Mouse (Mus musculus) regulatory T cell (primary cell): ENCODE results near the gene Ddx39b.

ENCODE experiments used
- in situ Hi-C: fragments of 300-600 bp; cut with MboI, MseI; formaldehyde crosslinking; loops from one replicate; pipeline ENCODE4 v1.15.1; 2025; ENCODE audit warnings: high pct_unique_total_duplicates

Gene Ddx39b

GRCm38 (mm10) chr17:35218516-35219193, 22.9 kb upstream of the Ddx39b start:
- in situ Hi-C loops: no loop called here

- in situ Hi-C loops: no loop called here
Observed at GRCm38 (mm10) chr17:35219601-35220041, 21.9 kb upstream of the Ddx39b start.

GRCm38 (mm10) chr17:35220156-35220952, 21.2 kb upstream of the Ddx39b start, which contains the start of gene Gm16181:
TSS of gene Gm16181 (plus strand) at chr17:35220834.
- in situ Hi-C loops: no loop called here

- in situ Hi-C loops: no loop called here
Observed at GRCm38 (mm10) chr17:35222299-35222698, 19.2 kb upstream of the Ddx39b start.

- in situ Hi-C loops: no loop called here
Observed at GRCm38 (mm10) chr17:35224641-35225040, 16.9 kb upstream of the Ddx39b start.

GRCm38 (mm10) chr17:35225456-35225855, 16.1 kb upstream of the Ddx39b start:
- in situ Hi-C loops: no loop called here

- in situ Hi-C loops: no loop called here
Observed at GRCm38 (mm10) chr17:35226561-35227046, 14.9 kb upstream of the Ddx39b start.

- in situ Hi-C loops: loop anchor here (5.0 to 10.0 kb wide), 2 partner anchors 64 to 186 kb away; partner anchors contain the start of genes Clic1 and Msh5
Observed at GRCm38 (mm10) chr17:35231022-35231421, 10.5 kb upstream of the Ddx39b start.

- in situ Hi-C loops: loop anchor here (5.0 to 10.0 kb wide), 2 partner anchors 65 to 187 kb away; partner anchors contain the start of genes Clic1 and Msh5
Observed at GRCm38 (mm10) chr17:35232043-35232442, 9.5 kb upstream of the Ddx39b start.

GRCm38 (mm10) chr17:35232659-35233058, 8.9 kb upstream of the Ddx39b start:
- in situ Hi-C loops: loop anchor here (5.0 to 10.0 kb wide), 2 partner anchors 65 to 188 kb away; partner anchors contain the start of genes Clic1 and Msh5

GRCm38 (mm10) chr17:35233114-35233980, 8.2 kb upstream of the Ddx39b start, which contains the start of gene Atp6v1g2:
TSS of gene Atp6v1g2 (plus strand) at chr17:35233660.
- in situ Hi-C loops: loop anchor here (5.0 to 10.0 kb wide), 2 partner anchors 66 to 189 kb away; partner anchors contain the start of genes Clic1 and Msh5

- in situ Hi-C loops: loop anchor here (5.0 to 10.0 kb wide), 2 partner anchors 67 to 189 kb away; partner anchors contain the start of genes Clic1 and Msh5
Observed at GRCm38 (mm10) chr17:35234090-35234489, 7.5 kb upstream of the Ddx39b start.

- in situ Hi-C loops: loop anchor here (5.0 to 10.0 kb wide), 2 partner anchors 68 to 190 kb away; partner anchors contain the start of genes Clic1 and Msh5
Observed at GRCm38 (mm10) chr17:35234903-35235302, 6.6 kb upstream of the Ddx39b start.

- in situ Hi-C loops: loop anchor here (10.0 kb wide), 1 partner anchor 191 kb away; the partner anchor contains the start of genes Clic1 and Msh5
Observed at GRCm38 (mm10) chr17:35235614-35236389, 5.7 kb upstream of the Ddx39b start, which contains the start of gene Nfkbil1. TSS of gene Nfkbil1 (minus strand) at chr17:35235792.

GRCm38 (mm10) chr17:35236390-35236746, 5.2 kb upstream of the Ddx39b start:
- in situ Hi-C loops: loop anchor here (10.0 kb wide), 1 partner anchor 192 kb away; the partner anchor contains the start of genes Clic1 and Msh5

- in situ Hi-C loops: loop anchor here (10.0 kb wide), 1 partner anchor 192 kb away; the partner anchor contains the start of genes Clic1 and Msh5
Observed at GRCm38 (mm10) chr17:35236996-35237395, 4.5 kb upstream of the Ddx39b start.

- in situ Hi-C loops: loop anchor here (10.0 kb wide), 1 partner anchor 193 kb away; the partner anchor contains the start of genes Clic1 and Msh5
Observed at GRCm38 (mm10) chr17:35237504-35237903, 4.0 kb upstream of the Ddx39b start.

GRCm38 (mm10) chr17:35239700-35240099, 1.8 kb upstream of the Ddx39b start:
- in situ Hi-C loops: loop anchor here (10.0 kb wide), 1 partner anchor 195 kb away; the partner anchor contains the start of genes Clic1 and Msh5
